Mouse (Mus musculus): Measurements from ENCODE around the gene Rbpj. TPM values are rescaled to one million over a fixed set of nuclear protein-coding genes. Genes with fewer than 3 reads are reported as not detected.

The Rbpj gene
- total and polyA plus RNA-seq, 2 experiments from 2014 or later = 12.6 to 22.0 TPM

DNA sequence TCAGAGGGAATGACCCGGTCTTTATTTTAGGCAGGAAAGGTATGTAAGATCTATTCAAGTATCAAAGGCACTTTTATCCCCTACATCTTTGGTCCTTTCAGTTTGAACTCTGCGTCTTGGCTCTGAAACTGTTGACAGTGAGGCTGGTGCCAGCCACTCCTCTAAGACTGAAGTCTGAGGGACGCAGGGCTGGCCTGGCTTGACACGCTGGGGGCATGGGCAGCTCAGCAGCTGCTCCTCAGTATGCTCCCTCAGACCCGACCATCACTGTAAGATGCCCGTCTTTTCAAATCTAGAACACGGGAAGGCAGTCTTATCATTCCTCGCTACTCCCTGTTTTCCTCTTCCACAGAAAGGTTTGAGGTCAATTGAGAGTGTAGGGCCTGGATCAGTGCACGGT lies 231.8 kb downstream of the Rbpj start:
- no peak for TF ChIP-seq CTCF (IDR thresholded peaks at IDR 0.05; ENCODE audit: low read depth)
- Histone ChIP-seq H3K4me1 (ENCODE audit: control insufficient read depth, insufficient read depth) (no peaks in the 10 kb centered on the region), H3K9ac (replicated peaks; ENCODE audit: low read depth, low read length) (no peak overlapping the region), H3K9me3 (replicated peaks; ENCODE audit: control insufficient read depth, low read length) (0 out of 2 replicates have a peak, but pooled peaks cover 2% of the 10 kb centered on the region), H3K27me3 (ENCODE audit: control insufficient read depth, insufficient read depth, low read length) (no peaks in the 10 kb centered on the region), H3K27ac (ENCODE audit: low read depth) (no peak overlapping the region), H3K4me3 (ENCODE audit: low read depth, low read length) (no peak overlapping the region), H3K36me3 (replicated peaks; ENCODE audit: control insufficient read depth, insufficient read depth, low read length) (no peaks in the 10 kb centered on the region), H3K4me2 (ENCODE audit: low read depth, low read length) (no peak overlapping the region)
- 66% methylated on average over 9 of the region's 9 CpGs for WGBS
- ATAC-seq (ENCODE audit: insufficient read depth, low read depth) = no peak
- DNase-seq (ENCODE audit: low spot score) = no peak

DNA sequence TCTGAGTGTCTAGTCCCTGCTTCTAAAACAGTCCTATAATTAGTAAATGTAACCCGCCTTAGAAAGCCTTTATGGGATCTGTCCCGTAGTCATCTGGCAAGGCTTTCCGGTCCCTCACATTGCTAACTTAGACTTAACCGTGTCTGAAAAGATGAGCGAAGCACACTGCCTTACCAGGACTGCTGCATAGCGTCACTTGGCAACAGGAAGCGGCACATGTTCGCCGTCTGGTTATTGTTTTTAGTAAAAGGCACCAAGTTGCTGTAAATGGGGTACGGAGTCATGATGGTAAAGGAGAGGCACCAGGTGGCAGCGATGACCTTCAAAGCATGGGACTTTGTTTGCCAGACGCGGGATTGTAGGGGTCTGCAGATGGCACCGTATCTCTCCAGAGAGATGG lies 236.7 kb downstream of the Rbpj start:
- Histone ChIP-seq H3K4me2 (ENCODE audit: low read depth, low read length) (no peak overlapping the region), H3K9ac (replicated peaks; ENCODE audit: low read depth, low read length) (no peak overlapping the region), H3K9me3 (replicated peaks; ENCODE audit: control insufficient read depth, low read length) (no peaks in the 10 kb centered on the region), H3K4me1 (ENCODE audit: control insufficient read depth, insufficient read depth) (no peaks in the 10 kb centered on the region), H3K27ac (ENCODE audit: low read depth) (no peak overlapping the region), H3K36me3 (replicated peaks; ENCODE audit: control insufficient read depth, insufficient read depth, low read length) (no peaks in the 10 kb centered on the region), H3K4me3 (ENCODE audit: low read depth, low read length) (no peak overlapping the region), H3K27me3 (ENCODE audit: control insufficient read depth, insufficient read depth, low read length) (no peaks in the 10 kb centered on the region)
- TF ChIP-seq CTCF (IDR thresholded peaks at IDR 0.05; ENCODE audit: low read depth) (no peak), EP300 (IDR thresholded peaks at IDR 0.05; ENCODE audit: low read depth) (no peak)
- DNase-seq (ENCODE audit: low spot score) (no peak), ATAC-seq (ENCODE audit: insufficient read depth, low read depth) (no peak)
- WGBS = 77% methylated on average over 14 of the region's 14 CpGs

Other genes starting within 250 kb of the Rbpj start
- gene Smim20, start 199.1 kb upstream of the Rbpj start, total RNA-seq (2014; rRNA removed; ENCODE audit: low replicate concordance) = 153 and 163 TPM in 2 replicates
- gene Smim20, start 199.1 kb upstream of the Rbpj start, polyA plus RNA-seq (2015; fragmentation: Nextera tagmentation; extraction: Ambion mirVana) = 218 TPM in 2 replicates
- not detected in 2 replicates for gene Cckar, start 241.6 kb downstream of the Rbpj start, total RNA-seq (2014; rRNA removed; ENCODE audit: low replicate concordance)
- gene Cckar, start 241.6 kb downstream of the Rbpj start, polyA plus RNA-seq (2015; fragmentation: Nextera tagmentation; extraction: Ambion mirVana) = 0.05 and 0.56 TPM in 2 replicates